Comparison of ENCODE assay signal across 12 mouse cellular contexts in the genomic region with DNA sequence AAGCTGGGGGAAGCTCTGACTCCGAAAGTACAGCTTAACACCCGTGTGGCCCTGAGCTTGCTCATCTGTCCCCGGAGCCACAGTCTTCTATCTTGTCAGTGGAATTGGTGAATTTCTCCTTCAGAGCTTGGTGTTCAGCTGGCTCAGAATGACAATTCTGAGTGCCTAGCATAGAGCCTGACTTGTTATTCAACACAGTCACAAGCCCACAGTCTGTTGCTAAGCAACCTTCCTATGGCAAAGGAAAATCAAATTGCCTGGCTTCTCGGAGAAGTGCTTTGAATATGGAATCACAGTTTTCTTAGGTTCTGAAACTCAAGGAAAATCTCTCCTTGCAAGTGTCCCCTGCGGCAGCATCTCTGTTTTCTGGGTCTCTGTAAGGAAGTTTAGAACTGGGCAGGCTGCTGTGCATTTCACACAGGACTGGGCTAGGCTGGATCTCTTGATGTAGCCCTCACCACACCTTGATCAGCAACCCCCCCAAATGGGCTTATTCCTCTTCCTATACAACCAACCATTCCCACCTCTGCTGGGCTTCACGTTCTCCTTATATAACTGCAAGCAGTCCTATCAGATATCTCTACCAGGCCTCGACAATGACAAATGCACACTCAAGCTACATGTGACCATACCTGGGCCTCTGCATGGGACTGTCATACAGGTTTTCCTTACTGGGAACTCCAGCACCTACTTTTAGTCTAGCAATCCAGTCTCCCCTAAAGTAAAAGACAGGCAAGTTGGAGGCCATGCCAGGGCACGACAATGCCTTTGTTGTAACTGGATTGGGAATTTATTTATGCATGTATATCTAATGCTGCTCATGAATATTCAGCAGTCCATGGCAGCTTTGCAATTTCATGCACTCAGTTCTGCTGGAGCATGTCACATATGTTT.
DNase-seq lines count a peak whose midpoint lies in the region; ATAC-seq lines count a peak whose summit lies in the region.
"Had no signal": no experiment of that assay in that cellular context is flagged by ENCODE, and none has a peak within 500 bp of the region (broad histone marks: within the 10 kb centered on the region; RNA-seq: fewer than 3 reads in every experiment).

No protein-coding gene starts in this region.

- no peaks in the 10 kb centered on the region for H3K36me3 ChIP-seq in hindbrain, embryonic 13.5 days
- H3K36me3 ChIP-seq in midbrain, embryonic 13.5 days: no peaks in the 10 kb centered on the region

- 39% methylated on average over 8 of the region's 8 CpGs for WGBS in hindbrain, embryonic 13.5 days
- 28% methylated on average over 8 of the region's 8 CpGs for WGBS in midbrain, embryonic 13.5 days

- H3K4me2 ChIP-seq in hindbrain, embryonic 13.5 days: peak overlapping the region; percentile 9; the same call in 1 of the 2 replicates
- H3K4me2 ChIP-seq in midbrain, embryonic 13.5 days (replicated peaks): peak overlapping the region; percentile 13

- H3K27me3 ChIP-seq in hindbrain, embryonic 13.5 days: no peaks in the 10 kb centered on the region
- H3K27me3 ChIP-seq in midbrain, embryonic 13.5 days: 0 out of 2 replicates have a peak, but pooled peaks cover 3% of the 10 kb centered on the region

- H3K4me1 ChIP-seq in hindbrain, embryonic 13.5 days (replicated peaks): peaks cover 19% of the 10 kb centered on the region
- H3K4me1 ChIP-seq in midbrain, embryonic 13.5 days (replicated peaks): peaks cover 26% of the 10 kb centered on the region

- DNase-seq in brain, adult 2 months (ENCODE audit: low read depth, low spot score): peak; percentile 84
- peak; percentile 62 for DNase-seq in brain, embryonic 18.5 days (ENCODE audit: low read depth, low spot score)
- DNase-seq in gastrocnemius, postnatal 36 days: no peak
- no peak for DNase-seq in adrenal gland, adult 8-10 months
- no peak for DNase-seq in urinary bladder, postnatal 4 days (ENCODE audit: low spot score in 2 of 2)
- DNase-seq: adrenal gland, postnatal 14 days; cerebellum, postnatal 36 days; heart, postnatal 14 days; lung, adult 18-20 months; spleen, adult 18-20 months had no signal

- no peak overlapping the region for H3K4me3 ChIP-seq in hindbrain, embryonic 13.5 days
- H3K4me3 ChIP-seq in midbrain, embryonic 13.5 days (replicated peaks): no peak overlapping the region

- H3K9me3 ChIP-seq in hindbrain, embryonic 13.5 days: no peaks in the 10 kb centered on the region
- no peaks in the 10 kb centered on the region for H3K9me3 ChIP-seq in midbrain, embryonic 13.5 days

- ATAC-seq in hindbrain, embryonic 13.5 days (ENCODE audit: low FRiP score): peak; percentile 62
- peak; percentile 79 for ATAC-seq in midbrain, embryonic 13.5 days

- no peak overlapping the region for H3K9ac ChIP-seq in hindbrain, embryonic 13.5 days
- H3K9ac ChIP-seq in midbrain, embryonic 13.5 days (replicated peaks): no peak overlapping the region

- H3K27ac ChIP-seq in hindbrain, embryonic 13.5 days: no peak overlapping the region
- H3K27ac ChIP-seq in midbrain, embryonic 13.5 days: peak overlapping the region; percentile 27

- intact Hi-C loops in gastrocnemius, postnatal 36 days (cut with DNase I): no loop called here

Comparison
In these comparisons a context has a peak if more than half of its experiments do, and no peak if none do; other contexts are left out.
1. DNase-seq: peak in brain, adult 2 months (single experiment) and brain, embryonic 18.5 days (single experiment); none in gastrocnemius, postnatal 36 days (0 of 2), adrenal gland, adult 8-10 months (single experiment) and urinary bladder, postnatal 4 days (0 of 2).